Mouse (Mus musculus) lung, postnatal 25 days (tissue): Measurements from ENCODE around the gene Nanos2.
A peak's percentile ranks its signal among the peaks of the same experiment; 100 is the strongest.

Experiments used
- DNase-seq: peaks from one replicate; pipeline ENCODE4 v3.0.0; 2022; ENCODE audit warnings: low spot score

Gene Nanos2

DNA sequence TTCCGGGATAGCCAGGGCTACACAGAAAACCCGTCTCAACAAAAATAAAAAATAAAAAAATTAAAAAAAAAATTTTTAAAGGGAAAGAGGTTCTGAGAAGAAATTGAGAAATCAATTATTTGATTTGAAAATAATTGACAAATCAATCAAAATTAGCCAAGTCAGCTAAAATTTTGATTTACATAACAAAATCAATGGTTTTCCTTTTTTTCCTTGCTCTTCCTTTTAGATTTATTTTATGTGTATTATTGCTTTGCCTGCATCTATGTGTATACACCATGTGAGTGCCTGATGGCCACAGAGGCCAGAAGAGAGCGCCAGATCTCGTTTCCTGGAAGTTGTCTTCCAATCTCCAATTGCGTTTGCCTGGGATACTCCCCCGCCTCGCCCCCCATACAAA lies 30.7 kb downstream of the Nanos2 start:
- DNase-seq = no peak

DNA sequence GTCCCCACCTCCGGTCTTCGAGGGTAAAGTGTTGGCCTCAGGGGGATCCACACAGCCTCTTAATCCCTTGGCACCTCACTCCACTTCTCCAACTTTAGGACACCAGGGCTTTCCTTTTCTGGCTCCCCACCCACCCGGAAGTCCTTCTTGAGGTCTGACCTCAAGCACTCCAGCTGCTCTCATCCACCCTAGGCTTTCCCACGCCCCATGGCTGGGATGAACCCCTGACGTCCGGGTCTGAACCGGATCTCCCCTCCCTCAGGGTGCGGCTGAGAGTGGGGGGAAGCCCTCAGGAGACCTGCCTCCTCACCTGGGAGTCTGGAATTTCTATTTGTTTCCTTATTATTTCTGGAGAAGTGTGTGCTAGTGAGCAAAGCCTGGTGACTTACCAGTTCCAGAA lies 33.8 kb downstream of the Nanos2 start:
- DNase-seq = peak; percentile 17

DNA sequence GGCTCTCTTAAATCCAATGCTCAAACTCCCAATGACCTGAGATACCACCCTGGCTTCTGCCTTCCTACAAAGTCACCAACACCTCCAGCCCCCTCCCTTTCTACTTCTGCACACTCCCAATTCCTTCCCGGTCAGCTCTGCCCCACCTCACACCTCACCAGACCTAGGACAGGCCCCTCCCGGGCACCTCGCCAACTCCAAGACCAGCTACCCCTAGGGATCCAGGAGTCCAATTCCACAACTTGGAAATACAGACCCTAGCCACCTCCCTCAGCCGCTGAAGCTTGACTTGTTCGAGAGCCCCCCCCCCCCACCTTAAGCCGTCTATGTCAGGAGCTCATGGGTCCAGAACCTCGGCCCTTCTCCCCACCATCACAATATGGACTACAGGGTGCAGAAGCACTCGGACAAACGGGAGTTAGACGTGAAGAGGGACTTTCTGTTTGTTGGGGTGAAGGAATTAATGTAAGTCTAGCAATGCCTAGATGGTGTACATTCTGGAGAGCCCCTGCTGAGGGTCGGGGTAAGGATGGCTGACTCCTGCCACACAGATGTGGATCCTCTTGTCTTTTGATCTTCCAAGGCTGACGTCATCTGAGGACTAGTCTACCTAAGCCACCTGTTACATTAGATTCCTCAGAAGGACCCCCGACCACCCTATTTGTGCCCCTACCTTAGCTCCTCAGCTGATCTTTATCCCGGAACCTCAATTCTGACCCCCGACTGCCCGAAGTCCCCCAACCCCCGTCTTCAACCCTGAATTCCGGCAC lies 35.2 kb downstream of the Nanos2 start:
- DNase-seq = no peak

DNA sequence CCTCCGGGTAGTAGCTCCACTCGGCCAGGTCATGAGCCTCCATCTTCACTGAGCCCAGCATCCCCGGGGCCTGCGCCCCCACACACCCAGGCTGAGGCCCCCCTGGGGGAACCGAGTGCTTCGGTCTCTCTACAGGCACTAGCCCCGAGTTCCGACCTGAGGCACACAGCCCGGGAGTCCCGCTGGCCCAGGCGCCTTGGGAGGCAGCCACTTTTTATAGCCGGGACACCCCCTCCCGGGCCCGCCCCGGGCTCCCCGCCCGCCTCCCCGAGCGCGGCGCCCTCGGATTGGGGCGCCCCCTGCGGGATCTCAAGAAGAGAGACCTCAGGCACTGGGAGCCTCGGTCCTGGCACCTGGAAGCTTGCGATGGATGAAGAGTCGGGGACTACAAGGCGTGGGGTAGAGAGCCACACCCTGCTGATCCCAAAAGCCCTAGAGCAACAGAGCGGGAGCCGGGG lies 36.2 kb downstream of the Nanos2 start, which contains the start of gene Foxa3:
Foxa3 (minus strand) TSS at position 182 of the 458 bp plus-strand sequence.
- peak; percentile 35 for DNase-seq

DNA sequence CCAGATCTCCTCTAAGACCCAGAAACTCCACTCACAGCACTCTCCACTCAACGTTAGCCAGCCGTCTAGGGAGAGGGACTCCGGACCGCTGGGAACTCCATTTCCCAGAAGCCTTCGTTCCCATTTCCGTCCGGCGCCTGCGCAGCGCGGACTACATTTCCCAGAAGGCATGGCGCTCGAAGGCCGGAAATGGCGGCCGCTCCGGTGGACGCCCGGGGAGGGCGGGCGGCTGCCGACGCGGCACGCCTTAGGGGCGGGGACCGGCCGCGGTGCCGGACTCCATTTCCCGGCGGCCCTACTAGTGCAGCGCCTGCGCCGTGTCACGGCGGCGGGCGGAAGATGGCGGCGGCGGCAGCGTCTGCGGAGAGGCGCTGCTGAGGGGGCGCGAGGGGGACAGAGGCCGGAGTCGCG lies 36.9 kb downstream of the Nanos2 start, which contains the start of gene Sympk:
Sympk (plus strand) TSS at position 282 of the 411 bp plus-strand sequence.
- peak; percentile 97 for DNase-seq

DNA sequence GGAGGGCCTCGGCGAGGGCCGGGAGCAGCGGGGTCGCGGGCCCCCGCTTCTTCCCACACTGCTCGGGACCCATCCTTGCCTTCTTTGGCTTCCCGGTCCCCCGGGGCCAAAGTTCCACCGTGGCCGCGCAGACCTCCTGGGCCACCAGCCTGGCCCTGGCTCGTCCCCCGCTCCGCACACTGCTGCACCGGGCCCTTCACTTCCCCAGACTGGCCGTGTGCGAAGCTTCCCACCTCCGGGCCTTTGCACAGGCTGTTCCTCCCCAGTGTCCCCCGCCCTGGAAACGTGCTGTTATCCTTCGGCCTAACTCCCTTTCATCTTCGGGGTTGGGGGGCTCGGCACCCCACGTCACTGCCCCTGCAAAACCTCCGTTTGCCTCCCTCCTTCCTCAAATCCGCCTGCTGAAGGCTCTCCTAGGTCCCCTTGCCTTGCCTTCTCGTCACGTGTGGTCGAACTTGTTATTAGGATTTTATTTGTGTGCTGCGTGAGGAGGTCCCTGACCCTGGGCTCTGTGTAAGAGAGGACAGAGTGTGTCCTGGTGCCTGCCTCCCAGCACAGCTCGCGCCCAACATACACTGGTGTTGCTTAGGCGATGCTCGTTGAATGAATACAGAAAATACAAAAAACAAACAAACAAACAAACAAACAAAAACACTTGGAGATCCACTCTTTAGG lies 37.5 kb downstream of the Nanos2 start:
- DNase-seq = no peak

DNA sequence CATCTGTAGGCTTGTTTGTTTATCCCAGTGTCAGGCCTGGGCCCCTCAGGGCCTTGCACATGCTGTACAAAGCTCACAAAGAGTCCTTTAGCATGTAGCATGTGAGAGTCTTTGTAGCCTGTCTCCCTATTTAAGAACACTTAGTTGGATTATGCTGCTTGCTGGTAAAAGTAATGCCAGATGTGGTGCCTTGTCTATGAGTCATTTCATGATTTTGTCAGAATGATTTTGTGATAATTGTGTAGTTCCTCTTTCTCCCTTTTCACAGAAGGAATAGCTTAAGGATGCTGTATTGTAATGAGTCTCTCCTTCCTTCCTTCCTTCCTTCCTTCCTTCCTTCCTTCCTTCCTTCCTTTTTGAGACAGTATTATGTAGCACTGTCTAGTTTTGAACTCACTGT lies 40.9 kb downstream of the Nanos2 start:
- DNase-seq = no peak

DNA sequence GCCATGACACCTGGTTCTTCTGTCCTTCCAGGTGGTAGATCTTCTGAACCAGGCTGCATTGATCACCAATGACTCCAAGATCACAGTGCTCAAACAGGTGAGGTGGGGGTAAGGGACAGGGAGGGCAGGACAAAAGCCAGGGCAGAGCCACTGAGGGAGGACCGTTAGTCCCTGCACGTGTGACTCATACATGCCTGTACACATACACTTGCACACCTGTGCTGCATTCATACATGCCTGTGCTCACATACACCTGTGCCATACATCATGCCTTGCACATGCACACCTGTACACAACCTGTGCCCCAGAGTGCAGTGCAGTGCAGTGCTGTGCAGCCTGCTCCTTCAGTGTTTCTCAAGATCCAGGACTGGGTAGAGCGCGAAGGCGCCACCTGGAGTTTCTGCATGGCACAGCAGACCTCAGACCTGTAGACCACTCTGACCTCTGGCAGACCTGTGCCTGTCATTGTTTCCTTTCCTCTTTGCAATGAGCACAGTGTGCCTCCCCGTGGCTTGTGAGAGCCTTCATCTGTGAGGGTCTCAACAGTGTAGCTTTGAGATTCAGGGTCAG lies 42.0 kb downstream of the Nanos2 start:
- peak; percentile 44 for DNase-seq

DNA sequence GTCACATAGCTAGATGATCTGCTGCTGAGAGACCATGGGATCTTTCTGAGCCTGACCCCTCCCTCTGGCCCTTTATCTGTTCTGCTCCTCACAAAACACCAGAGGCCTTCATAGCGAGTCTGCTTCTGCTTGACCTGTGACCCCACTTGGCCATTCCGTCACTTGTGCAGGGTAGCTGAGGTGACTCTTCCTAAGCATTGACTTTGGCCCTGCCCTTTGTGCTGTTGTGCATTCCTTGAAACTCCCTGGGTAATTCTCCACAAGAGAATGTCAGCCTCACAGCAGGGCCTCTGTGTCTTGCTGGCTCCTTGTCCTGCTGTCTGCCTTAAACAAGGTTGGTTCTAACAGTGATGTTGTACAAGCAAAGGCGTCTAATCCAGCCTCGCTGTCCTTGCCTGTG lies 44.4 kb downstream of the Nanos2 start:
- no peak for DNase-seq
